Mouse (Mus musculus) embryonic facial prominence, embryonic 13.5 days (tissue): ENCODE data around the gene Naa16. TPM values are rescaled to one million over a fixed set of nuclear protein-coding genes. Genes with fewer than 3 reads are reported as not detected.
A peak's percentile ranks its signal among the peaks of the same experiment; 100 is the strongest.

Source experiments
- ATAC-seq: fragments of 200-750 bp; cut with Nextera tagmentation; 2 replicates; pipeline ENCODE4 v1.8.0; 2017; ENCODE audit warnings: low read depth; ENCODE audit not compliant: insufficient number of reproducible peaks, insufficient read depth, low FRiP score, low TSS enrichment
- H3K27ac ChIP-seq: fragments of 300-500 bp; sonication (generic); 2 replicates; pipeline ENCODE4 v1.5.1; 2015; ENCODE audit warnings: moderate library complexity, mild to moderate bottlenecking, inconsistent platforms
- H3K27me3 ChIP-seq: fragments of 300-500 bp; sonication (generic); 2 replicates; pipeline ENCODE4 v1.6.1; 2015; ENCODE audit warnings: mild to moderate bottlenecking, inconsistent platforms
- H3K36me3 ChIP-seq: fragments of 300-500 bp; sonication (generic); 2 replicates; pipeline ENCODE4 v1.6.1; 2015; ENCODE audit warnings: mild to moderate bottlenecking, inconsistent platforms
- H3K4me1 ChIP-seq: fragments of 300-500 bp; sonication (generic); 2 replicates; pipeline ENCODE4 v1.6.1; 2015; ENCODE audit warnings: inconsistent platforms
- H3K4me2 ChIP-seq: fragments of 300-500 bp; sonication (generic); 2 replicates; pipeline ENCODE4 v1.6.1; 2015; ENCODE audit warnings: moderate library complexity, mild to moderate bottlenecking, inconsistent platforms
- H3K4me3 ChIP-seq: fragments of 300-500 bp; sonication (generic); 2 replicates; pipeline ENCODE4 v1.5.1; 2015; ENCODE audit warnings: mild to moderate bottlenecking, inconsistent platforms
- H3K9ac ChIP-seq: fragments of 300-500 bp; sonication (generic); 2 replicates; pipeline ENCODE4 v1.6.1; 2015; ENCODE audit warnings: mild to moderate bottlenecking, inconsistent platforms
- H3K9me3 ChIP-seq: fragments of 300-500 bp; sonication (generic); 2 replicates; pipeline ENCODE4 v1.6.1; 2016; ENCODE audit warnings: inconsistent platforms
- WGBS: fragments of 180-500 bp; shearing (Covaris S2); methylation state at CpG from one replicate; pipeline ENCODE4 v1.1.7; 2015; ENCODE audit warnings: mixed read lengths; 5-methylcytosine and 5-hydroxymethylcytosine counted together
- polyA plus RNA-seq: library from polyadenylated mRNA; unstranded; fragments of >200 nt; fragmentation: Nextera tagmentation; extraction: Ambion mirVana; gene quantifications from 2 replicates; pipeline ENCODE4 v1.2.1, GENCODE M21; 2015

Gene Naa16
- polyA plus RNA-seq, 1 experiment from 2014 or later: 51.0 TPM

DNA sequence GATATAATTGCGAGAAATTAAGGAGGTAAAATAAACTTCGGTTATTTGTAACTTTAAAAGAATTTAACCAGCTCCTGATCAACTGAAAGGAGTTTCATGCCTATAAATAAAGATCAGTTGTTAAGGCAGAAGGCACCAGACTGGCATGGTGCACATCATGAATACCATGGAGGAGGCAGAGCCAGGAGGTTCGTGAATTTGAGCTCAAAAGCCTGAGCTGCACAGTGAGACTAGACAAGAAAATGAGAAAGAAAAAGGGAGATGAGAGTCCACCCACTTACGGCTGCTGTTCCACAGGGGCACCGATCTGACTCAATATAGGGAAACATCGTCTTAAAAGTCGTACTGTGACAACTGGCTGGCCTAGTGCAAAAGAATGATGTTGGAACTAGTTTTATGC is 106.6 kb downstream of the Naa16 start:
- Histone ChIP-seq H3K27ac (no peak overlapping the region), H3K4me1 (peaks cover 8% of the 10 kb centered on the region; the same call in 1 of the 2 replicates), H3K4me2 (no peak overlapping the region), H3K27me3 (no peaks in the 10 kb centered on the region), H3K36me3 (peaks cover 7% of the 10 kb centered on the region), H3K9me3 (no peaks in the 10 kb centered on the region), H3K9ac (no peak overlapping the region), H3K4me3 (no peak overlapping the region)
- whole genome bisulfite sequencing: 90% methylated on average over 7 of the region's 7 CpGs
- ATAC-seq: no peak

DNA sequence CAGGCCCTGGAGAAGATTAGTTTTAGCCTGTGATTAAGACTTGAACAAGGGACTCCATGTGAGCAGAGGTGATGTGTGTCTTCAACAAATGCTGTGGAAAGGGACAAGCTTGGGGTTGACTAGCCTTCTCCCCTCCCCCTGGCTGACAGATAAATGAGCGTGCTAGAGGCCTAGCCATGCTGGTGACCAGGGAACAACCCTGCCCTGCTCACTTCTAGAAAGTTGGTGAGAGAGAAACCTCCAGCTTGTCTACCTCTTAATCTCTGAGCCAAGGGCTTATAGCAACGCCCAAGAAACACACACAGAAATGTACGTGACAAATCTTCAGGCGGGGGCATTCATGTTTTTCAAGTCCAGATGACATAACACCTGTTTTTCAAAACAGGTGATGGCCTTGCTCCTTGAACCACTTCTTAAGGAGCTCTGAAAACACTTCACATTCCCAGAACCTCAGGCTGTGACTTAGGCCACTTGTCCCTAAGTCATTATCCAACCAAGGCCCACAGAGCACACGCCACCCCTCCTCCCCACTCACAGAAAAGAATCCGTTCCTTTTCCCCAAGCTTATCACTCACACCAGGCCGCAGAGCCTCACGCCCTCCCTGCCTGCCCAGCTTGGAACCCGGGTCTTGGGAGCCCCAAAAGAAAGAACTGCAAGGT is 108.6 kb downstream of the Naa16 start:
- H3K4me2 ChIP-seq: no peak overlapping the region
- no peak overlapping the region for H3K27ac ChIP-seq
- H3K27me3 ChIP-seq: no peaks in the 10 kb centered on the region
- no peak overlapping the region for H3K4me3 ChIP-seq
- H3K36me3 ChIP-seq: no peaks in the 10 kb centered on the region
- 86% methylated on average over 9 of the region's 9 CpGs for WGBS
- peaks cover 8% of the 10 kb centered on the region; the same call in 1 of the 2 replicates for H3K4me1 ChIP-seq
- no peak overlapping the region for H3K9ac ChIP-seq
- H3K9me3 ChIP-seq: no peaks in the 10 kb centered on the region
- no peak for ATAC-seq

DNA sequence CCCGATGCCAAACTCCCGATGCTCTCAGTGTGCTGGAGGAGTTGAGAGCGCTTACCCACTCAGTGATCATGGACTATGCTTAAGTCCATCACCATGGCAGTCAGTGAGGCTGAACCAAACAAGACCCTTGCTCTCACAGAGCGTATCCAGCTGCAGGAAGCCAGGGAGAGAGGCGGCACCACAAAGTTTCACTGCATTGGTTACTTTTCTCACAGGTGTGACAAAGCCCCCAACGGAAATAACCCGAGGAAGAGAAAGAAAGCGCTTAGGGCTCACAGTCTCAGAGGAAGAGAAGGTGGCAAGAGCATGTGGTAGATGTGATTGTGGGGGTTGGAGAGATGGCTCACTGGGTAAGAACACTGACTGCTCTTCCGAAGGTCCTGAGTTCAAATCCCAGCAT is 110.1 kb downstream of the Naa16 start:
- peaks cover 13% of the 10 kb centered on the region; the same call in 1 of the 2 replicates for H3K4me1 ChIP-seq
- H3K27ac ChIP-seq: peak overlapping the region; percentile 22
- ATAC-seq: no peak
- no peaks in the 10 kb centered on the region for H3K36me3 ChIP-seq
- H3K9ac ChIP-seq: no peak overlapping the region
- H3K9me3 ChIP-seq: no peaks in the 10 kb centered on the region
- no peak overlapping the region for H3K4me3 ChIP-seq
- H3K27me3 ChIP-seq: no peaks in the 10 kb centered on the region
- H3K4me2 ChIP-seq: no peak overlapping the region
- WGBS: 85% methylated on average over 9 of the region's 9 CpGs

DNA sequence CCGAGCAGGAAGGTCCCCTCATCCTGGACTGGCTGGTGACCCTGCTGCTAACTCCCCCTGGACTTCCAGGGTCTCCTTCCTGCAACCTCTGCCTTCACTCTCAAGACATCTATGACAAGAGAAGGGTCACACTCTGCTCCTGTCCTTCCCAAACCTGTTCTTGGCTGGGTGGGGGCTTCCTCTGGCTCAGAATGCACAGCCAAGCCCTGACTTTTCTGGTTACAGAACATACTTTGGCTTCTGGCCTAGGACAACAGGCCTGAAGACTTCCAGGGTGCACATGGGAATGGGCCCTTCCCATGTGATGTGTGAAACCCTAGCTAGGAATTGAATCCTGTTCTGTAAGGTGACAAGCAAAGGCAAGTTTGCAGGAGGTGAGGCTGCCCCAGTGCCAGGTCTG is 111.1 kb downstream of the Naa16 start:
- Histone ChIP-seq H3K27ac (no peak overlapping the region), H3K4me2 (no peak overlapping the region), H3K4me1 (peaks cover 14% of the 10 kb centered on the region; the same call in 1 of the 2 replicates), H3K9ac (no peak overlapping the region), H3K4me3 (no peak overlapping the region), H3K36me3 (no peaks in the 10 kb centered on the region), H3K9me3 (no peaks in the 10 kb centered on the region), H3K27me3 (no peaks in the 10 kb centered on the region)
- no peak for ATAC-seq
- WGBS: 64% methylated on average over 1 of the region's 1 CpGs

DNA sequence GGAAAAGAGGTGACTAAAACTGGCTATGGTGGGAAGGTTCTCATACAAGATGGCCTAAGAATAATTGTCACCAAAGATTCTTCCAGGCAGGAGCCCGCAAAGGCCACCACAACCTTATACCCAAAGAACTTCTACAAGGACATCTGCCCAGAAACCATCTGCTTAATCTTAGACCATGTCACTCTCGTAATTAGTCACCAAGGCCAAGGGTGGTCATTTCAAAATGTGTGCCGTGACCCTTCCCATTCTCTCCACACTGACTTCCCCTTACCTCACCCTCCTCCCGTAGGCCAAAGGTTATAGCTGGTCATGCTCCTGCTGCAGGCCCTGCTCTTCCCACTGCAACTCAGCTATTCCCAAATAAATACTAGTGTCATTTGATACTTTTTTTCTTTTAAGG is 111.7 kb downstream of the Naa16 start:
- Histone ChIP-seq H3K9me3 (no peaks in the 10 kb centered on the region), H3K4me3 (no peak overlapping the region), H3K9ac (no peak overlapping the region), H3K4me1 (peaks cover 17% of the 10 kb centered on the region; the same call in 1 of the 2 replicates), H3K36me3 (no peaks in the 10 kb centered on the region), H3K27ac (no peak overlapping the region), H3K27me3 (no peaks in the 10 kb centered on the region), H3K4me2 (no peak overlapping the region)
- 68% methylated on average over 4 of the region's 4 CpGs for WGBS
- ATAC-seq: no peak

DNA sequence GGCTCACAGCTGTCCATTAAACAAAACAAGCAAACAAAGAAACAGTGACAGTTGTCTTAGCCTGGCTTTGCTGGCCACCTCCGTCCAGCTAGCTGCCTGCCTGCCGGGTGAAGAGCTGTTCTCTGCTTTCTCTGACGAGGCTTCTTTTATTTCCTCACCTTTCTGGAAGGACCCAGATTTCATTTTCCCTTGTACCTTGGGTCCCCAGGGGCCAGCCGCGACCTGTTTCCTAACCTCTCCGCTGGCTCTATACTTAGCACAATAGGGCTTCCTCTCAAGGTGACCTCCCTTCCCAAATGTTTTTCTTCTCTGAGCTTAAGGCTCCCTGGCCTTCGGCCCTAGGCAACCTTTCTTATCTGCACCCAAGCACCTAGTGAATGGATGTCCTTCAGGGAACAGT is 112.7 kb downstream of the Naa16 start:
- Histone ChIP-seq H3K4me1 (peaks cover 20% of the 10 kb centered on the region; the same call in 1 of the 2 replicates), H3K4me2 (no peak overlapping the region), H3K36me3 (no peaks in the 10 kb centered on the region), H3K27ac (no peak overlapping the region), H3K27me3 (no peaks in the 10 kb centered on the region), H3K9ac (no peak overlapping the region), H3K9me3 (no peaks in the 10 kb centered on the region), H3K4me3 (no peak overlapping the region)
- 40% methylated on average over 7 of the region's 7 CpGs for WGBS
- no peak for ATAC-seq

DNA sequence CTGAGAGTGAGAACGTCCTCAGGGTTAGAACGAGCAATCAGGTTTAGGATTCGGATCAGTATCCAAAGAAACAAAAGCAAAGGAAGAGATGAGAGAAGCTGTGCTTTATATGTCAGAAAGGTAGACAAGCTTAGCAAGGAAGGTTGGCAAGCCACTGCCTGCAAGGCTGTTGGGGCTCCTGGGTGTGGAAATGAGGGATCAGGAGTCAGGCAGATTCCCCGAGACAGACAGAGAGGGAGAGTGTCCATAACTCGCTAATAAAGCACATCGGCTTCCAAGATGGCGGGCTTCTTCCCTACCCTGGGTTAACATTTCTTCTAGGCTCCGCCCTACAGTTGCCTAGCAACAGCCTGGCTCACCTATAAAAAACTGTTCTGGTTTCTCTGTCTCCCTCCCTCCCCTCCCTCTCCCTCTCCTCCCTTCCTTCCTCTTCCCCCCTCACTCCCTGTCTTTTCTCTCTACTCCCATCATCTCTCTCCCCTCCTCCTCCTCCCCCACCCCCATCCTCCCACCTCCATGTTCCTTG is 114.6 kb downstream of the Naa16 start:
- no peaks in the 10 kb centered on the region for H3K36me3 ChIP-seq
- no peak overlapping the region for H3K4me3 ChIP-seq
- 77% methylated on average over 8 of the region's 8 CpGs for WGBS
- H3K4me2 ChIP-seq: no peak overlapping the region
- no peak overlapping the region for H3K27ac ChIP-seq
- H3K9me3 ChIP-seq: no peaks in the 10 kb centered on the region
- ATAC-seq: no peak
- no peaks in the 10 kb centered on the region for H3K27me3 ChIP-seq
- no peak overlapping the region for H3K9ac ChIP-seq
- H3K4me1 ChIP-seq: peaks cover 20% of the 10 kb centered on the region; the same call in 1 of the 2 replicates

DNA sequence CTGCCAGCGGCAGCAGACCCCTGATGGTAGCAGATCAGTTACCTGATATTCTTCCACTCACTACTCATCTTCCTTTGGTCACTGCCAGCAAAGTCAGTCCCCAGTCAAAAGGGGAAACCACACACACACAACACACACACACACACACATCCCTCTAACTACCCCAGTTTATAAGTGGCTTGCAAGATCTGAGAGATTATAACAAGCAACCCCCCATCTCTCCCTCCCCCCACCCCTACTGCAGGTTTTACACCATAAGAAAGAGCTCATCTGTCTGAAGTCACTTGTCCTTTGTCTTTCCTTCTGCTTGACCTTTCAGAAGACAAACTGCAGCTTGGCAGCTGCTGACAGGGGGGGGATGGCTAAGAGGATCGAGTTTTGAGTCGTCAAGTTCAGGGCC is 115.1 kb downstream of the Naa16 start:
- Histone ChIP-seq H3K9ac (no peak overlapping the region), H3K4me3 (no peak overlapping the region), H3K4me2 (no peak overlapping the region), H3K4me1 (peaks cover 20% of the 10 kb centered on the region; the same call in 1 of the 2 replicates), H3K27ac (no peak overlapping the region), H3K36me3 (no peaks in the 10 kb centered on the region), H3K27me3 (no peaks in the 10 kb centered on the region), H3K9me3 (no peaks in the 10 kb centered on the region)
- ATAC-seq: no peak
- WGBS: 47% methylated on average over 3 of the region's 3 CpGs

Other genes starting within 250 kb of the Naa16 start
- not detected in 2 replicates for gene Zfp957, start 143.4 kb downstream of the Naa16 start, polyA plus RNA-seq
- gene Rgcc, start 89.1 kb downstream of the Naa16 start, polyA plus RNA-seq: 46.1 and 52.6 TPM in 2 replicates
- 11.4 and 12.0 TPM in 2 replicates for gene Mtrf1, start 7.0 kb upstream of the Naa16 start, polyA plus RNA-seq
- 12.6 and 13.3 TPM in 2 replicates for gene Kbtbd7, start 35.7 kb upstream of the Naa16 start, polyA plus RNA-seq
- gene Kbtbd6, start 61.1 kb upstream of the Naa16 start, polyA plus RNA-seq: 2.6 and 3.1 TPM in 2 replicates
- gene Elf1, start 90.4 kb upstream of the Naa16 start, polyA plus RNA-seq: 12.9 and 13.1 TPM in 2 replicates
- gene Wbp4, start 90.7 kb upstream of the Naa16 start, polyA plus RNA-seq: 53.6 and 54.2 TPM in 2 replicates
- 137 and 150 TPM in 2 replicates for gene Sugt1, start 196.9 kb upstream of the Naa16 start, polyA plus RNA-seq